Mouse (Mus musculus) heart, postnatal 10 days (tissue): ENCODE results near the gene Spsb3. TPM values are rescaled to one million over a fixed set of nuclear protein-coding genes. Genes with fewer than 3 reads are reported as not detected.
A peak's percentile ranks its signal among the peaks of the same experiment; 100 is the strongest.

Source experiments
- DNase-seq, 2 experiments: peaks; one replicate each; pipeline ENCODE4 v3.0.0; 2021
- intact Hi-C: fragments of 180-260 bp; cut with DNase I; formaldehyde crosslinking; loops from one replicate; pipeline ENCODE4 v1.15.1; 2025
- total RNA-seq, 2 experiments: library from RNA; stranded (reverse); gene quantifications; 2 replicates each; pipeline ENCODE4 v1.2.3; 2021

Spsb3 gene
- total RNA-seq, result 10 to 100 TPM; 41.3 to 45.8 TPM

DNA sequence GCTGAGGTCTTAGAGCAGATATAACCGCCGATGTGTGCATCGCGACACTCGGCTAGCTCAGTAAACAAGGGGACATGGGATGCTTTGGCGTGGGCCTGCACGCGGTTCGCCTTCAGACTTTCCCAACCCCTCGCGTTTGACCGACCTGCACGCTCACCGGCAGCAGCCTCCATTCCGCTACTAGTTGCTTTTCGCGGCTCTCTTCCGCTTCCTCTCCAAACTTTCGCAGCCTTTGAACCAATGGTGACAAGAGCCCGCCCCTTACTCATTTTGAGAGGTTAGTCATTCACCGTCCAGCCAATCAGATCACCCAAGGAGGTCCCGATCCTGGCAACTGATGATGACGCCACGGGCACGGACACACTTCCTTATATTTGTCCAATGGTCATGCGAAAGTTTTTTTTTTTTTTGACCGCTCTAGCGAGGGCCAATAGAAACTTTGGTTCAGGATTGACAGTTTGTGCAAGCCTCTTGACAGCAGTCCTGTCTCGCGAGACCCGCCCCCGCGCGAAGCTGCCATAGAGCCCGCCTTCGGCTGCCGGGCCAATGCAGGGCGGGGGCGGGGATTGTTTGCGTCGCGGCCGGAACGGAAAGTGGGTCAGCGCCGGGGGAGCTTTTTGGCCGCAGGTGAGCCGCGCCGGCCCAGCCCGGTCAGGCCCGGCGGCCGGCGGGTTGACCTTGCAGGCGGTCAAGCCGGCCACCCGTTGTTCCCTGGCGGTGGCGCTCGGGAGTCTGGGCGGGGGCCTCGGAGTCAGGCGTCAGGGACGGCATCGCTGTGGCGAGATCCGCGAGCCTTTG, at the start of gene Spsb3, which contains the start of gene Nubp2:
Gene Spsb3, plus strand, starts transcription at position 510 of the 798 bp plus-strand sequence.
Gene Nubp2, minus strand, starts transcription at position 216 of the 798 bp plus-strand sequence.
- intact Hi-C loops, result no loop called here
- DNase-seq, result peak; percentile 98

DNA sequence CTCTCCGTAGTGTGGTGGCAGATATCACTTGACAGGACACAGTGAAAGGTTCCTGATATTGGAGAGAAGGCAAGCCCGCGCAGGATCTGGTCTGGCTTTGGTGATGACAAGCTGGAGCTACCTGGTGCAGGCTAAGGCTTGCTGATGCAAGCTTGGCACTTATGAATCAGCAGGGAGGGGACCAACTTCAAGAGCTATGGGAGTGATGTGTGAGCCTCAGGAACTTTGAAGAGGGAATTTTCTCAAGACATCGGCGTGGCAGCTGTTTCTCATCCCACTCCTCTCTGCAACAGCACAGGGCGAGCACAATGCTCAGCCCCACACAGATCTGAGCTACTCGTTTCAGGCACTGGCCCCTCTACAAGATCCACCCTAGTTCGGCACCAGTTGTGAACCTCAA, 46.6 kb upstream of the Spsb3 start, which contains the start of gene Hagh:
Gene Hagh, plus strand, starts transcription at position 302 of the 400 bp plus-strand sequence.
- intact Hi-C loops, result no loop called here
- no peak for DNase-seq

DNA sequence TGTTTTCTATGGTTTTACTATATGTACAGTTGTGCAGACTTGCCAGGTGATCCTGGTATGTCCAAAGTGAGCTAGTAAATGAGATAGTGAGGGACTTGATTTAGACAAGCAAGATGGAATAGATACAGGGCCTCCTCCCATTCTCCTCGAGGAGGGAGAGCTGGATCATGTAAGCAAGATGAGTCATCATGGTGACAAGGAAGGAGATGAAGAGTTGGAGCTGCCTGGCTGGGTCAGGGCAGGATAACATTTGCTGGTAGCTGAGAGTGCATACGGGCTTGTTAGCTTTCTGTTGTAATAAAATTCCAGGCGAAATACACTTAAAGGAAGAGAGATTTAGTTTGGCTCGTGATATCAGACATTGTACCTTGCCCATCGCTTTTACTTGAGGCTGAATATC, 46.1 kb upstream of the Spsb3 start:
- intact Hi-C loops, result no loop called here
- no peak for DNase-seq

DNA sequence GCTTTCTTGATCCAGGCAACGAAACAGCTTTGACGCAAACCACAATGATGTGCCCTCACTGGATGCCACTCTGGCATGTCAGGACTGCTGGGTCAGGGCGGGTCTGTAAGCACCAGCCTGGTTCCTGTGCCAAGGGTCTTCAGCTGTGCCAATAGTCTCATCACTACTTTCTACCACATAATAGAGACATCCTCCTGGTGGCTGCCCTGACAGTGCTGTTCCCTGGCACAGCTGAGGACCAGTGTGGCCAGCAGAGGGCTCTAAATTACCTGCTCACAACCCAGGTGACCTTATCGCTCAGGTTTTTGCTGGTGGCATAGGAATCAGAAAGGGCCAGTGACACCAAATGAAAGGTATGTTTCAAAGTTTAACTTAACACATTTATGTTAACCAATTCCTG, 45.3 kb upstream of the Spsb3 start:
- intact Hi-C loops, result no loop called here
- peak in 1 of 2 experiments; percentile 23 for DNase-seq

DNA sequence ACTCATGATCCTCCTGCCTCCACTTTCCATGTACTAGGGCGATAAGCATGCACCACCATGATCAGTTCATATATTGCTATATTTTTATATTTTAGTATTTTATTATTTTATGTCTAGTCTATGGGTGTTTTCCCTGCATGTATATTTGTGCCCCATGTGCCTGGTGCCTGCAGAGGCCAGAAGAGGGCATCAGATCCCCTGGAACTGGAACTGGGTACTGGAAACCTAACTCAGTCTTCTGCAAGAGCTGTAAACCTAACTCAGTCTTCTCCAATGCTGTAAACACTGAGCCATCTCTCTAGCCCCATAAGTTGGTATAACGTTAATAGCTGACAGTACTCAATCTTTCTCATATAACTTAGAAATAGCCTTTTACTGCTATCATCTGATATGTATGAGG, 43.8 kb upstream of the Spsb3 start:
- intact Hi-C loops, result no loop called here
- DNase-seq, result no peak

DNA sequence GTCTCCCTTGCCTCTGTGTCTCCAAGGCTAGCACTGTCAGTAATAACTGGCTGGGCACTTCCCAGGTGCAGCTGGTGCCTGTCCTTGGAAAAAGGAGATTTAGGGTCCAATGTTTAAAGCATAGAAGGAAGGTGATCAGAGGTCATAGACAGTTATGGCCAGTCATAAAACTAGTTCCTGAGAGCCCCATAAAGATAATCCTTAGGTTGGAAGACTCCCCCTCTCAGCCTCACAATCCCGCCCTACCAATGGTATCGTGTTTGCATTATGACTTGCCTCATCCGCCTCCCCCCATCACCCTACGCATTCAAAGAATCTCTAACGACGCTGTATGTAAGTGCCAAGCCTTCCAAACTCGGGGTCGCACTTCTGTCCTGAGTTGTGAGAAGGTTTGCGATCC, 41.9 kb upstream of the Spsb3 start:
- intact Hi-C loops, result no loop called here
- DNase-seq, result no peak

DNA sequence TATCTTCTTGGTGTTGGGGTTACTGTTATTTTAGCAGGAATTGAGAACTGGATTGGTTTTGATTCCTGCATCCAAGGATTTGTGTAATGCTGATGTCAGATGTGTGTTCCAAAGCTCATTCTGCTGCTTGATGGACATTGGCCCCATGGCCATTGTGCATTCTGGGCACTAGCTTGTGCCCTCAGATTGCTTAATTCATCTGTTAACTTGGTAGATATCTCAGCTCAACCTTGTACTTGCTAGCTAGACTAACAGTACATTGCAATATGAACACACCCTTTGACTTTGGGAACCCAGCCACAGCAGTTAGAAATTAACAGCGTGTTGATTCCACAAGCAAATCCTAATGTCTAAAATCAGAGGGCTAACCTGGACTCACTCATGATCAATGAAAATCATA, 39.1 kb upstream of the Spsb3 start:
- DNase-seq, result no peak
- intact Hi-C loops, result no loop called here

DNA sequence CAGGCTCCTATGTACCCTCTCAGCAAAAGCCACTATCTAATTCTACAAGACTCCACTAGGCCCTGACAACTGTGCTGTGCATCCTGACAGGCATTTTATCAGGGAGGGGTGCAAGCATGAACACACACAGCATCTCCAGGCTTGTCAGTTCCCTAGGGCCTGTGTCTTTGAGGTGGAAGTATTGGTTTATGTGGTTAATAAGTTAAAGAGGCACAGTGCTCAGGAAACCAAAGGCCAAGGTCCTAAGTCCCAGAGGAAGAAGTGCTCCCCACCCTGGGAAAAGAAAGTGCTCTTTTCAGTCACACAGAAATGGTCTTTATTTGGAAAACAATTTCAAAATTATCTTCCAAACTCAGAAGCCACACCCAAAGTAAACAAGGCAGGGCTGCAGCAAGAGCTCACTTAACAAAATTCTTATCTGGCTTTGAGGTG, 37.8 kb upstream of the Spsb3 start:
- intact Hi-C loops, result no loop called here
- DNase-seq, result no peak

DNA sequence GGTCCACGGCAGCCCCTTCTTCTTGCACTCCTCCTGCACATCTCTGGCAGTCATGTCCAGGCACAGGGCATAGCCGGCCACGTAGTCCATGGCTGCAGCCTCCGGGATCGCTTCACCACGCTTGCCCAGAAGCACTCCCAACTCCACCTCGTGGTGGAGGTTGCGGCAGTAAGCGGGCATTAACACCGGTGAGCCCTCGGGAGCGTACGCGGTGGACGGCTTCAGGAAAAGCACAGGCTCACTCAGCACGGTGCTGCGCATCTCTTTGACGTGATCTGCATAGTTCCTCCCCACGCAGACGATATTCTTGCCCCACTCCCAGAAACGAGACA, 36.7 kb upstream of the Spsb3 start:
- intact Hi-C loops, result loop anchor here (1.0 kb wide), 1 partner anchor 36 kb away; no protein-coding TSS in a partner anchor
- DNase-seq, result no peak

DNA sequence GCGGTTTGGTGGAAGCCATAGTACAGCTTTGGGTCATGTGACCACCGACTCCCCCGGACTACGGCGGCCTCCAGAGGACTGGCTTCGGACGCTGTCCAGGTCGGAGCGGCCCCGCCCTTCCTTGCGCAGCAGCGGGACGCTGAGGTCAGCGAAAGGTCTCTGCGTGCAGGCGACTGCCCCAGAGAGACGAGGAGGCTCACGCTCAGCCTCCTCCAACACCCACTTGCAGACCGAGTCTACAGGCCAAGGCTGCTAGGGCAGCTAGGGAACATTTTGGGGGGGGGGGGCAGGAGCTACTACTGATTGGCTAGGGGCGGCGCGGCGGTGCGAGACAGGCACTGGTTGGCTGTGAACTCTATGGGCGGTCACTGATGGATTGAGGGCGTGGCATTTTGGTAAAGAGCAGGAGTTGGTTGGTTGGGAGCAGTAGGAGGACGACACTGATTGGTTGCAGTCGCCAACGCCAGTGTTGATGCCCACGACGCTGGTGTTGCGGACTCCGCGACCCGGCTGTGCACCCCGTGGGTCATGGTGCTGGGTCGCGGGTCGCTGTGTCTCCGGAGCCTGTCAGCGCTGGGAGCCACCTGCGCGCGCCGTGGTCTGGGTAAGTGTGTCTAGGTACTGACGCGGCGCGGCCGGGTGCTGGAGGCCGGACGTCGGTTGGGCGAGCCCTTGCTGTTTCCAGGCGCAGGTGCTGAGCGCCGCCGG, 36.2 kb upstream of the Spsb3 start, which contains the start of gene Fahd1:
Gene Fahd1, minus strand, starts transcription at position 300 of the 708 bp plus-strand sequence.
- DNase-seq, result peak; percentile 96 to 97
- intact Hi-C loops, result loop anchor here (1.0 kb wide), 1 partner anchor 35 kb away; no protein-coding TSS in a partner anchor

DNA sequence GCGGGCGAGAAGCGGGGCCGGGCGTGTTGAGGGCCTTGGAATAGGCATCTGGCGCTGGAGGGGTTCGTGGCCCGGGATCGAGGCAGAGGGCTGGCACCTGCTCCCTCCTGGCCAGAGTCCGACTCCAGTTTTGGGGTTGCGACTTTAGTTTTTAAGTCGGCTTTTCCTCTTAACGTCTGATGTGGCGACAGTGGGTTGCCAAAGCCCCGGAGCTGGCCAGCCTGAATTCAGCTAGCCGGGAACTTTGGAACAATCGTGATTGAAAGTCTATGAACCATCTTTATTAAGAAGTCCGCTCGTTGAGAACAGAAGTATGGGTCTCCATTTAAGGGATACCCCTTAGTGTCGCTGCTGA, 35.7 kb upstream of the Spsb3 start:
- intact Hi-C loops, result loop anchor here (1.0 kb wide), 1 partner anchor 35 kb away; no protein-coding TSS in a partner anchor
- DNase-seq, result no peak

DNA sequence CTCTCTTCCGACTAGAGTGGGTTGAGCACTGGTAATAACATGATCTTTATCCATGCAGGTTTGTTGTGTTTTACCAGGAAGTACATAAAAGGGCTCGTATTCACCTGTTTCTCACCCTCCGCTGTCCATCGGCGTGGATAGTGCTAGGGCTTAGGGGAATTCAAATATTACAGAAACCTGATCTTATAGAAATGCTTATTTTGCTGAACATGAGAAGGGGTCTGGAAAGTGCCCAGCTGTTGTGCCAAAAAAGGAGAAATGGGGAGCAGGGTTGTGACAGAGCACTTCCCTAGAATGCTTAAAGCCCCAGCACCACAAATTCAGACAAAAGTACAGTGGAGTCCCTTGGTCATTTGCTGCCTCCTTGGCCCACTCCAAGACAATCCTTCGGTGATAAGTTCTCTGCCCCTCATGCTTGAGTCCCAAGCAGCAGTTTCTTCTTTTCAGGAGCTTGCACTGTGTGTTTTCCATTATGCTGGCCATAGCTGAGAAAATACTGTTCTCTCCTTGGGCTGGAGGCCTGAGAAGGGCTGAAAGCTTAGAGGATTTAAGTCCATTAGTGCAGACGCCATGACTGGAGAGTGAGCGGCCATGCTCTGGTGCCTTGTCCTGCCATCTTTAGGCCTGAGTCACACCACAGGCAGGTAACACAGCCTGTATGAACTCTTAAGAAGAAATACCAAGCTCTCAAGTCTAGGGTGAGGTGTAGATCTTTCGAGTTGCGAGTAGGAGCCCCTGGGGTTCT, 34.9 kb upstream of the Spsb3 start:
- peak in 1 of 2 experiments; percentile 17 for DNase-seq
- intact Hi-C loops, result no loop called here

DNA sequence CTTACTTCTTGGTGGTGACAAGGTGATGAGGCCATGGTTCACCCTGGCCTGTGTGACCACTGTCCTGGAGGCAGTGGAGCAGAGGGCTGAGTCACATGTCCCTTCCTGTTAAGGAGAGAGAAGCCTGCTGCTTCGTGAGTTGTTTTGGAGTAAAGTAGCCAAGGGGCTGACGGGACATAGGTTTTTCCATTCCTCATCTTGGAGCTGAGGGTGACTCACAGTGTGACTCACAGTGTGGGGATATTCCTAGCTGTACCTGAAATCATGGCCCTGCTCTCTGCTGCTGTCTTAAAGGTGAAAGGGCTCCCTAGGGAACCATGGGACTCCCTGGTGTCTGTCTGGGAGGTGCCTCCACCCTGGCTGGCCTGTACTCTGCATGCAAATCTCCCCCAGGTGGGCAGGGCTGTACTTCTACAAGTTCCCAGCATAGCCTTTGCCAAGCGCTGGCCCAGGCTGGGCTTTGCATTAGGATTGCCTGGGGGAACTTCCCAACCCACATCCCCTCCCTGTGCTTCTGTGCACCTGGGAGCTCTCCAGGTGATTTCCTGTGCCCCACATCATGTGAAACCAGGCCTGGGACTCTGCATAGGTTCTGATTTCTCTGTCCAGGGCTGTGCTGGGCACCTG, 30.5 kb upstream of the Spsb3 start:
- intact Hi-C loops, result no loop called here
- no peak for DNase-seq

DNA sequence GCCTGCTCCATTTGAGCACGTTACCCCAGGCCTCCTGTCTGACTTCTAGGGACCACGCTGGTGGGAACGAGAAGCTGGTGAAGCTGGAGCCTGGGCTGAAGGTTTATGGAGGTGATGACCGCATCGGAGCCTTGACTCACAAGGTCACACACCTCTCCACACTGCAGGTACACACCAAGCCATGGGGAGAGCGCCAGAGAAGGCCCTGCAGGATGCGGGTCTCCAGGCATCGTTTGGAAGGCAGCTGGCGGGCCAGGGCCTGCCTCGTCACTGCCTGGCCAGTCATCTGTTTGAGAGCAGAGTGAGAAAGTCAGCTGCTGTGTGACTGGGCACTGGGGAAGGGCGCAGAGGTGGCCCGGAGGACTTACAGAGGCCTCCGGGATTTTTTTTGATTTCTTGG, 29.9 kb upstream of the Spsb3 start:
- no peak for DNase-seq
- intact Hi-C loops, result no loop called here

DNA sequence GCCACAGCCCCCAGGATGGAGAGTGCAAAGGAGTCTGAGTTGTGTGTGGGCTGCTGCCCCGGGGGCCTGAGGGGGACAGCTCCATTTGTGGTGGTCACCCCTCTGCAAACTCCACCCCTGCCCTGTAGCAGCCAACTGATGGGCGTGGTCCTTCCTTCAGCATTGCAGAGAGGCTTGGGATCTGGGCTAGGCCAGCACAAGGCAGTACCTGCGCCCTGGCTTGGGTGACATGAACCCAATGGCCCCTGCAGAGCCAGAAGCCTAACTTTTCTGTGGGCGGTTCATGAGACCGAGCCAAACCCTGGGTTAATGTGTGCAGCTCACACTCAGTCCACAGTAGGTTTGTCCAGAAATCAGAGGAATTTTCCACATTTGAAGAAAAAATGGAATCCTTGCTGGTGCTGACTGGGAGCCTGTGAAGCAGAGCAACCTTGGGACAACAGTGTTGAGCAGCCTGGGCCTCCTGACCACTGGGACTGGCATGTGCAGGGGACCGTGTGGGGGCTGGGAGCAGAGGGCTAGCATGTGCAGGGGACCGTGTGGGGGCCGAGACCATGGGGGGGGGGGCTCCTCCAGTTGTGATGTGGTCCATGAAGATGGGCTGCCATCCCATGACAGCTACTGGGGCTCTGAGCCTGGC, 28.5 kb upstream of the Spsb3 start:
- intact Hi-C loops, result no loop called here
- no peak for DNase-seq

DNA sequence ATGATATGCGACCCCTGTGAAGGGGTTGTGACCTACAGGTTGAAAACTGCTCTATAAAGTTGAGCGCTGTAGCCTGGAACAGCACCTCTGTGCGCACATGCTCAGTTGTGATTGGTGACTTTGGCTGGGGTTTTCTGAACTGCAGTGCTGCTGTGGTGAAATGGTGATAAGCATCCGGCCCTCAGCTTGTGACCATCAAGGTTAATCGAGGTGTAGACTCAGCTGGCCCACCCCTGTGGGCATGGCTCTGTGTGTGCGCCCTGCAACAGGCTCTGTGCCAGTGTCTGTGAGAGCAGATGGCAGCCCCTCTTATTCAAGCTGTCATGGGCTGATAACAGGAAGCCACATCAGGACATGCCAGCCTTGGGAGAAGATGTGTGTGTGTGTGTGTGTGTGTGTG, 27.5 kb upstream of the Spsb3 start:
- intact Hi-C loops, result no loop called here
- DNase-seq, result peak; percentile 37 to 58

DNA sequence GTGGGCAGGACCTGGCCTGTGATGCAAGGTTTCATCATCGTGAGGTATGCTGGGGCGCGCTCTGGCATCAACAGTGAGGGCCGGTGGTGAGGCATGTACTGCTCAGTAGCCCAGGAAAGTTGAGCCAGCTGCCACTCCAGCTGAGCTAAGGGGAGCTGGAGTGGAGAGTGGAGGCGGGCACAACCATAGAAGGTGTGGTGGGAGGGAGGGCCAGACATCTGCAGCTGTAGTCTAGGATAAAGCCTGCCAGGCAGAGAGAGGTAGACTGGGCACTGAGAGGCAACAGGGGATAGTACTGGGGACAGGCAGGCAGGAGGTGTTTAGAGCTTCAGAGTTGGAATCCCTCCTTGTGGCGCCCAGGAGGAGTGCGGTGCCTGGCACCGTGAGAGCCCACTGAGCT, 26.4 kb upstream of the Spsb3 start:
- intact Hi-C loops, result no loop called here
- DNase-seq, result no peak

DNA sequence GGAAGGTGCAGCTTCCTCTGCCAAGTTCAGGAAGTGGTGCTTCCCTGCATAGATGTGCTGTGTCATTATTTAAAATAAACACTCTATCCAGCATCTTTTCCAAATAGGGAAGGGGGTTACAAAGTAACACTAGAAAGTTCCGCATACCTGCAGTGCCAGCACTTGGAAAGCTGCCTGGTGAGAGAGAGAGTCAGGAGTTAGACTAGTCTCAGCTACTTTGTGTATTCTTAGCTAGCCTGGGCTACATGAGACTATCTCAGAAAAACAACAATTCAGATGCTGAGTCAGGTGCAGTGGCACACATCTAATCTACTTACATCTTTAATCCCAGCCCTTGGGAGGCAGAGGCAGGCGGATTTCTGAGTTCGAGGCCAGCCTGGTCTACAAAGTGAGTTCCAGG, 24.7 kb upstream of the Spsb3 start:
- DNase-seq, result no peak
- intact Hi-C loops, result no loop called here

DNA sequence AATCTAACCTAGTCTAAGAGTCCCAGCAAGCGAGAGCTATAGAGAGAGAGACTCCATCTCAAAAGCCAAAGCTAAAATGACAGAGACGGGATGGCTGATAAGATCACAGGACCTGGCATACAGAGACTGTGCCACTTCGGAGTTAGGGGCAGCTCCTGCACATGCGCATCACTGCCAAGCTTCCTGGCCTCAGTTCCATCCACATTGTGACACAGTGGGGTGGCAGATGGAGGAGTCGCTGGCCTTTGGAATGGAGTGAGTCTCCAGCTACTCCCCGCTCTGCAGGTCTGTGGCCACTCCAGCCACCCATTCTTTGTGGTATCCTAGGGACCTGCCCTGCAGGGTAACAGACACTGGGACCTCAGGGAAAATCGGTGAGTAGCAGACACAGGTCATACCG, 20.7 kb upstream of the Spsb3 start, which contains the start of gene Igfals:
Gene Igfals, plus strand, starts transcription at position 222 of the 400 bp plus-strand sequence.
- intact Hi-C loops, result no loop called here
- DNase-seq, result no peak

DNA sequence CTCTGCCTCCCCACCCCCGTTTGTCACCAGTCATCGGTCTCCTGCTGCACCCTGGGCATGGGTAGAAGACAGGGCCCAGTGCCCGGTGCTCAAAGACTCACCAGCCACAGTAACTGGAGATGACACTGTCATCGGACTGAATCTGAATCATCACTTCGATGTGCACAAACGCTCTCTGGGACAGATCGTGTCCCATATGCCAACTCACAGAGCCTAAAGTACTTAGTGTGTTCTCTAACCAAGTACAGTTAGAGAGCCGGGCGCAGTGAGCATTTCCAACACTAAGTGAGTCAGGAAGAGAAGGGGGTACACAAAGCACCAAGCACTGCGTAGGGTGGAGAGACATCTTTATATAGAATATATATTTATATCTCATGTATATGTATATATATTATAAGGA, 18.5 kb upstream of the Spsb3 start:
- intact Hi-C loops, result no loop called here
- no peak for DNase-seq
